Mouse (Mus musculus): ENCODE data around the gene Nek2. TPM values are rescaled to one million over a fixed set of nuclear protein-coding genes. Genes with fewer than 3 reads are reported as not detected.

The Nek2 gene
- polyA plus RNA-seq, 1 experiment from 2014 or later, result 50.8 TPM

DNA sequence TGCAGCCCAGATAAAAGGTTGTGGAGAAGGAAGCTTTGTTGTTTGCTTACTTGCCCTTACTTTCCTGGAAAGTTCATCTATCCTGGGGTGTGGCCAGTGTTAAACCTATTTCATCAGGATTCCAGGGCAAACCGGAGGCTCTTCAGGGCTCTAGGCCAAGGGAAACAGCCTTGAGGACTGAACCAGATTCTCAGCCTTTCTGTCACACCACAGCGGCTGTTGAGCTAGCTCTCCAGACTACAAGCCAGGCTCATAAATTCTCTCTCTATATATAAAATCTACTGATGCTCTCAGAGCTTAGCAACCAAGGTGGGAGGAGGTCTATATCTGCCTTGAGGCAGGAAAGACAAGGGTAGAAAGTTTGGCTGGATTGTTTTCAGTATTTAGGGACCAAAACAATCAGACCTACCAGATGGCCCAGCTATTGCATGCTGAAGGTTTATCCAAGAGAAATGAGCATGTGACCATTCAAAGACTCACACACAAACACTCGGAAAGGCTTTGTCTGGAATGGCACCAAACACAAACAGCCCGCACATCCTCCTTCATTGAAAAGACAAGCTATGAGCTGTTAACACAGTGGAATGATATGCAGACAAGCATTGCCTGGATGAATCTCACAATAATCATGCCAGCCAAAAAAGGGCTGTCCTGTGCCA lies 24.9 kb upstream of the Nek2 start:
- no peaks in the 10 kb centered on the region for H3K36me3 ChIP-seq (ENCODE audit: insufficient read depth, low read length)
- ATAC-seq (ENCODE audit: low FRiP score, low TSS enrichment), result no peak
- no peaks in the 10 kb centered on the region for H3K9me3 ChIP-seq (ENCODE audit: low read length)
- H3K4me3 ChIP-seq (ENCODE audit: low read length), result no peak overlapping the region
- H3K27ac ChIP-seq (ENCODE audit: low read length), result no peak overlapping the region
- no peak overlapping the region for H3K4me2 ChIP-seq (replicated peaks; ENCODE audit: low read depth, low read length)
- H3K4me1 ChIP-seq (ENCODE audit: insufficient read depth, low read length), result 0 out of 2 replicates have a peak, but pooled peaks cover 4% of the 10 kb centered on the region
- no peaks in the 10 kb centered on the region for H3K27me3 ChIP-seq (ENCODE audit: insufficient read depth, low read length)
- 69% methylated on average over 4 of the region's 4 CpGs for WGBS
- no peak overlapping the region for H3K9ac ChIP-seq (replicated peaks; ENCODE audit: low read length)

GRCm38 (mm10) chr1:191802093-191802819 lies 19.0 kb upstream of the Nek2 start:
- Histone ChIP-seq H3K4me2 (replicated peaks; ENCODE audit: low read depth, low read length) (no peak overlapping the region; the same call in 1 of the 2 replicates), H3K9me3 (ENCODE audit: low read length) (0 out of 2 replicates have a peak, but pooled peaks cover 3% of the 10 kb centered on the region), H3K4me3 (ENCODE audit: low read length) (no peak overlapping the region), H3K27me3 (ENCODE audit: insufficient read depth, low read length) (no peaks in the 10 kb centered on the region), H3K9ac (replicated peaks; ENCODE audit: low read length) (no peak overlapping the region), H3K36me3 (ENCODE audit: insufficient read depth, low read length) (no peaks in the 10 kb centered on the region), H3K4me1 (ENCODE audit: insufficient read depth, low read length) (peaks cover 12% of the 10 kb centered on the region; the same call in 1 of the 2 replicates), H3K27ac (ENCODE audit: low read length) (no peak overlapping the region)
- WGBS, result 48% methylated on average over 9 of the region's 9 CpGs
- ATAC-seq (ENCODE audit: low FRiP score, low TSS enrichment), result no peak

GRCm38 (mm10) chr1:191802820-191803655 lies 18.2 kb upstream of the Nek2 start:
- WGBS, result 51% methylated on average over 10 of the region's 10 CpGs

DNA sequence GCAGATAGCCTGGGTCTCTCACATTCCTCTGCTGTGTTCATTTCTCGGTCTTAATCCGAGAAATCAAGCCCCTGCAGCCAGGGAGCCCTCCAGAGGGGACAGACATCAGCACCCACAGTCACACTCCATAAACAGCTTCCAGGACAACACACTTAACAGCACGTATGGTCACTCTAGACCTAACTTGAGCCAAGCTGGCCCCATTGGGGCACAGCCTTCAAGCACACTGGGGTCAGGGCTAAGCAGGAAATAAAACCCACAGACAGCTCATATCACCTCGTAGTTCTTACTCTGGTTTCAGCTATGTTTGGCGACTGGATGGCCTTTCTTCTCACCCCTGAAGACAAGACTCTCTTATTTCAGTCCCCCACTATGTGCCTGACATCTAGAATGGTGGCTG lies 16.5 kb upstream of the Nek2 start:
- H3K4me3 ChIP-seq (ENCODE audit: low read length), result no peak overlapping the region
- peak; percentile 76 for ATAC-seq (ENCODE audit: low FRiP score, low TSS enrichment)
- no peak overlapping the region for H3K9ac ChIP-seq (replicated peaks; ENCODE audit: low read length)
- peaks cover 12% of the 10 kb centered on the region; the same call in 1 of the 2 replicates for H3K4me1 ChIP-seq (ENCODE audit: insufficient read depth, low read length)
- 0 out of 2 replicates have a peak, but pooled peaks cover 3% of the 10 kb centered on the region for H3K9me3 ChIP-seq (ENCODE audit: low read length)
- H3K4me2 ChIP-seq (replicated peaks; ENCODE audit: low read depth, low read length), result no peak overlapping the region
- 41% methylated on average over 5 of the region's 5 CpGs for WGBS
- H3K27me3 ChIP-seq (ENCODE audit: insufficient read depth, low read length), result no peaks in the 10 kb centered on the region
- H3K27ac ChIP-seq (ENCODE audit: low read length), result no peak overlapping the region
- H3K36me3 ChIP-seq (ENCODE audit: insufficient read depth, low read length), result no peaks in the 10 kb centered on the region

More at GRCm38 (mm10) chr1:191802820-191803655, 18.2 kb upstream of the Nek2 start:
- Histone ChIP-seq H3K27me3 (ENCODE audit: insufficient read depth, low read length) (no peaks in the 10 kb centered on the region), H3K4me2 (replicated peaks; ENCODE audit: low read depth, low read length) (no peak overlapping the region), H3K4me3 (ENCODE audit: low read length) (no peak overlapping the region), H3K4me1 (ENCODE audit: insufficient read depth, low read length) (peaks cover 12% of the 10 kb centered on the region; the same call in 1 of the 2 replicates), H3K36me3 (ENCODE audit: insufficient read depth, low read length) (no peaks in the 10 kb centered on the region), H3K27ac (ENCODE audit: low read length) (no peak overlapping the region), H3K9ac (replicated peaks; ENCODE audit: low read length) (no peak overlapping the region), H3K9me3 (ENCODE audit: low read length) (0 out of 2 replicates have a peak, but pooled peaks cover 3% of the 10 kb centered on the region)
- ATAC-seq (ENCODE audit: low FRiP score, low TSS enrichment), result no peak

DNA sequence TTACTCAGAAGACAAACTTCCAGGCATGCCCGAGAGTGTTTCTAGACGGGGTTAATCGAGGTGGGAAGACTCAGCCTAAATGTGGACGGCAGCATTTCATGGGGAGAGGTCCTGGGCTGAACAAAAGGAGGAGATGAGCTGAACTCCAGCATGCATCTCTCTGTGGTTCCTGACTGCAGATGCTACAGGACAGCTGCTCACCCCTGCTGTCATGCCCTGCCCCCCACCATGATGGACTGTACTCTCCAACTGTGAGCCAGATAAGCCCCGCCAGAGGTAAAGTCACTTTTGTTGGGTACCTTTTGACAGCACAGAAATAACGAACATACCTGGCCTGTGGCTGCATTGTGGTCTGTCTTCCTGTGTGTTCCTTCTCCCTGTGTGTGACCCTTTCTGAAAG lies 15.5 kb upstream of the Nek2 start:
- no peaks in the 10 kb centered on the region for H3K27me3 ChIP-seq (ENCODE audit: insufficient read depth, low read length)
- H3K4me2 ChIP-seq (replicated peaks; ENCODE audit: low read depth, low read length), result no peak overlapping the region
- no peak for ATAC-seq (ENCODE audit: low FRiP score, low TSS enrichment)
- no peaks in the 10 kb centered on the region for H3K36me3 ChIP-seq (ENCODE audit: insufficient read depth, low read length)
- no peak overlapping the region for H3K4me3 ChIP-seq (ENCODE audit: low read length)
- WGBS, result 62% methylated on average over 6 of the region's 6 CpGs
- H3K4me1 ChIP-seq (ENCODE audit: insufficient read depth, low read length), result peaks cover 12% of the 10 kb centered on the region; the same call in 1 of the 2 replicates
- H3K9me3 ChIP-seq (ENCODE audit: low read length), result 0 out of 2 replicates have a peak, but pooled peaks cover 3% of the 10 kb centered on the region
- no peak overlapping the region for H3K9ac ChIP-seq (replicated peaks; ENCODE audit: low read length)
- no peak overlapping the region for H3K27ac ChIP-seq (ENCODE audit: low read length)

DNA sequence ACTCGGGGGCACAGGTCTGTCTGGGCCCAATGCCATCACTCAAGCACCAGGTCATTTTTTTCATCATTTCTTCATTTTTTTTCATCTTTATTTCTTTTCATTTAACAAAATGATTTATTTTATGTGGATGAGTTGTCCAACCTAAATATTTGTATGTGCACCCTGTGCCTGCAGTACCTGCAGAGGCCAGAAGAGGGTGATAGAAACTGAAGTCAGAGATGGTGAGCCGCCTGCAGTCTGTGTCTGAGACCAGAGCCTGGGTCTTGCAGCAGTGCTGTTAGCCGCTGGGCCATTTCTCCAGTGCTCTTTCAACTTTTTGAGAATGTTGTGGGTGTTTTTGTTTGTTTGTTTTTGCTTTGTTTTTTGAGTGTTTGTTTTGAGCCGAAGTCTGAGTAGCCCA lies 14.5 kb upstream of the Nek2 start:
- Histone ChIP-seq H3K9ac (replicated peaks; ENCODE audit: low read length) (no peak overlapping the region), H3K36me3 (ENCODE audit: insufficient read depth, low read length) (no peaks in the 10 kb centered on the region), H3K4me2 (replicated peaks; ENCODE audit: low read depth, low read length) (no peak overlapping the region), H3K4me1 (ENCODE audit: insufficient read depth, low read length) (peaks cover 12% of the 10 kb centered on the region; the same call in 1 of the 2 replicates), H3K4me3 (ENCODE audit: low read length) (no peak overlapping the region), H3K9me3 (ENCODE audit: low read length) (0 out of 2 replicates have a peak, but pooled peaks cover 3% of the 10 kb centered on the region), H3K27me3 (ENCODE audit: insufficient read depth, low read length) (no peaks in the 10 kb centered on the region), H3K27ac (ENCODE audit: low read length) (no peak overlapping the region)
- no peak for ATAC-seq (ENCODE audit: low FRiP score, low TSS enrichment)
- WGBS, result 88% methylated on average over 4 of the region's 4 CpGs

- Histone ChIP-seq H3K9me3 (ENCODE audit: low read length) (0 out of 2 replicates have a peak, but pooled peaks cover 3% of the 10 kb centered on the region), H3K4me2 (replicated peaks; ENCODE audit: low read depth, low read length) (no peak overlapping the region), H3K27me3 (ENCODE audit: insufficient read depth, low read length) (no peaks in the 10 kb centered on the region), H3K4me1 (ENCODE audit: insufficient read depth, low read length) (peaks cover 4% of the 10 kb centered on the region; the same call in 1 of the 2 replicates), H3K9ac (replicated peaks; ENCODE audit: low read length) (no peak overlapping the region), H3K27ac (ENCODE audit: low read length) (no peak overlapping the region), H3K36me3 (ENCODE audit: insufficient read depth, low read length) (no peaks in the 10 kb centered on the region), H3K4me3 (ENCODE audit: low read length) (no peak overlapping the region)
- WGBS, result 80% methylated on average over 7 of the region's 7 CpGs
- no peak for ATAC-seq (ENCODE audit: low FRiP score, low TSS enrichment)
Measured at GRCm38 (mm10) chr1:191807979-191808378, 13.3 kb upstream of the Nek2 start.

- WGBS, result 76% methylated on average over 12 of the region's 12 CpGs
- Histone ChIP-seq H3K4me2 (replicated peaks; ENCODE audit: low read depth, low read length) (no peak overlapping the region), H3K27me3 (ENCODE audit: insufficient read depth, low read length) (no peaks in the 10 kb centered on the region), H3K9ac (replicated peaks; ENCODE audit: low read length) (no peak overlapping the region), H3K36me3 (ENCODE audit: insufficient read depth, low read length) (no peaks in the 10 kb centered on the region), H3K4me3 (ENCODE audit: low read length) (no peak overlapping the region), H3K27ac (ENCODE audit: low read length) (no peak overlapping the region), H3K4me1 (ENCODE audit: insufficient read depth, low read length) (no peaks in the 10 kb centered on the region), H3K9me3 (ENCODE audit: low read length) (0 out of 2 replicates have a peak, but pooled peaks cover 3% of the 10 kb centered on the region)
- no peak for ATAC-seq (ENCODE audit: low FRiP score, low TSS enrichment)
Measured at GRCm38 (mm10) chr1:191808688-191809223, 12.5 kb upstream of the Nek2 start.

DNA sequence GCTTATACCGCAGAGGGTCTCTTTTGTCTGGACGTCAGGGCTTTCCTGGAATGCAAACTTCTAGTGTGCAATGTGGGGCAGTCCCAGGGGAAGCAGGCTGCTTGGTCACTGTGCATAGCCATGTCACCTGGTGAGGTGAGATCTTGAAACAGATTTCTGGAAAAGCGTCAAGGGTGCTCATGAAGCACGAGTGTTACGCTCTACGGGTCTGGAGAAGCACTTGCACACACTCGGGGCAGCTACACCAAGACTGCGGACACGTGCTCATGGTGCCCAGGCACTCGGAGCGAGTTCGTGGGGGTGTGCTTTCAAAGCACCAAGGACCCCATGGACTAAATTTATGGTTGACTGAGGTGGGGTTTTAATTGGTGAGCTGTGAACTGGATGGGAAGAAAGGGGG lies 9.5 kb upstream of the Nek2 start:
- no peak for ATAC-seq (ENCODE audit: low FRiP score, low TSS enrichment)
- 73% methylated on average over 12 of the region's 12 CpGs for WGBS

More for the DNA sequence above, 9.5 kb upstream of the Nek2 start:
- no peak overlapping the region for H3K9ac ChIP-seq (replicated peaks; ENCODE audit: low read length)
- H3K4me3 ChIP-seq (ENCODE audit: low read length), result no peak overlapping the region
- no peaks in the 10 kb centered on the region for H3K4me1 ChIP-seq (ENCODE audit: insufficient read depth, low read length)
- H3K9me3 ChIP-seq (ENCODE audit: low read length), result 0 out of 2 replicates have a peak, but pooled peaks cover 2% of the 10 kb centered on the region
- H3K27ac ChIP-seq (ENCODE audit: low read length), result no peak overlapping the region
- no peak overlapping the region for H3K4me2 ChIP-seq (replicated peaks; ENCODE audit: low read depth, low read length)
- no peaks in the 10 kb centered on the region for H3K27me3 ChIP-seq (ENCODE audit: insufficient read depth, low read length)
- no peaks in the 10 kb centered on the region for H3K36me3 ChIP-seq (ENCODE audit: insufficient read depth, low read length)

Data from kidney, embryonic 16.5 days (tissue).